Mouse (Mus musculus): ENCODE measurements around the gene Islr2. TPM values are rescaled to one million over a fixed set of nuclear protein-coding genes. Genes with fewer than 3 reads are reported as not detected.

Islr2 gene
- total and polyA plus RNA-seq, 3 experiments, result 0.03 to 0.11 TPM; not detected in 1

DNA sequence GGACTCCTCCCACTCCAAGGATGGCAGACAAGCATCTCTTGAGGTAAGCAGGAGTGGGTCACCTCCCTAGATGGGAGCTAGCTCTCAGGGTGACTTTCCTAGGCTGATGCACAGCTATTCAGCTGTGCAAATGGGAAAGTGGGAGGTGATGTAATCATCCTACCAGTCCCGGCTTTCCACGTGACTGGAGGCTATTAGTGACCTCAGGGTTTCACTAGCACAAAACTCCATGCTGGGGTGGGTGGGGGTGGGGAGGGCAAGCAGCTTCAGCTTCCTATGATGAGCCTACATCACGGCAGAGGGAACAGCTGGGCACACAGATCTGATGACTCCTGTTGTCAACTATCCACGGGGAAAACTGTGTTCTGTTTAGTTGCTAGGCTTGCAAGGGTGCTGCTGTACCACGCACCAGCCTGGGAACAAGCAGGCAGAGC lies 29.3 kb downstream of the Islr2 start:
- Histone ChIP-seq H3K4me1 (ENCODE audit: insufficient read depth, low read depth, low read length) (no peaks in the 10 kb centered on the region), H3K36me3 (replicated peaks) (no peaks in the 10 kb centered on the region), H3K4me3 (ENCODE audit: low read depth, low read length) (no peak overlapping the region), H3K9me3 (replicated peaks) (no peaks in the 10 kb centered on the region), H3K27me3 (ENCODE audit: insufficient read depth, low read length) (peaks cover 11% of the 10 kb centered on the region)
- ATAC-seq (ENCODE audit: extremely low read depth, insufficient number of reproducible peaks, low FRiP score, poor library complexity, severe bottlenecking), result no peak
- no peak for DNase-seq (ENCODE audit: low spot score)
- TF ChIP-seq GATA2 (IDR thresholded peaks at IDR 0.05; ENCODE audit: borderline replicate concordance, low read depth, low read length) (no peak), GATA1 (IDR thresholded peaks at IDR 0.05; ENCODE audit: borderline replicate concordance, low read length) (no peak), TAL1 (conservative IDR thresholded peaks at IDR 0.05; ENCODE audit: low read depth, low read length) (no peak), CTCF (IDR thresholded peaks at IDR 0.05; ENCODE audit: low read depth, low read length) (no peak), POLR2AphosphoS5 (IDR thresholded peaks at IDR 0.05; ENCODE audit: insufficient replicate concordance, low read depth, low read length) (no peak)

GRCm38 (mm10) chr9:58172863-58173262 lies 31.3 kb downstream of the Islr2 start:
- Histone ChIP-seq H3K36me3 (replicated peaks) (no peaks in the 10 kb centered on the region), H3K27me3 (ENCODE audit: insufficient read depth, low read length) (peaks cover 7% of the 10 kb centered on the region), H3K4me3 (ENCODE audit: low read depth, low read length) (no peak overlapping the region), H3K4me1 (ENCODE audit: insufficient read depth, low read depth, low read length) (no peaks in the 10 kb centered on the region), H3K9me3 (replicated peaks) (no peaks in the 10 kb centered on the region)
- DNase-seq (ENCODE audit: low spot score), result no peak
- TF ChIP-seq GATA1 (IDR thresholded peaks at IDR 0.05; ENCODE audit: borderline replicate concordance, low read length), result no peak
- no peak for TF ChIP-seq CTCF (IDR thresholded peaks at IDR 0.05; ENCODE audit: low read depth, low read length)
- TF ChIP-seq POLR2AphosphoS5 (IDR thresholded peaks at IDR 0.05; ENCODE audit: insufficient replicate concordance, low read depth, low read length), result no peak
- no peak for TF ChIP-seq GATA2 (IDR thresholded peaks at IDR 0.05; ENCODE audit: borderline replicate concordance, low read depth, low read length)
- no peak for TF ChIP-seq TAL1 (conservative IDR thresholded peaks at IDR 0.05; ENCODE audit: low read depth, low read length)
- no peak for ATAC-seq (ENCODE audit: extremely low read depth, insufficient number of reproducible peaks, low FRiP score, poor library complexity, severe bottlenecking)

DNA sequence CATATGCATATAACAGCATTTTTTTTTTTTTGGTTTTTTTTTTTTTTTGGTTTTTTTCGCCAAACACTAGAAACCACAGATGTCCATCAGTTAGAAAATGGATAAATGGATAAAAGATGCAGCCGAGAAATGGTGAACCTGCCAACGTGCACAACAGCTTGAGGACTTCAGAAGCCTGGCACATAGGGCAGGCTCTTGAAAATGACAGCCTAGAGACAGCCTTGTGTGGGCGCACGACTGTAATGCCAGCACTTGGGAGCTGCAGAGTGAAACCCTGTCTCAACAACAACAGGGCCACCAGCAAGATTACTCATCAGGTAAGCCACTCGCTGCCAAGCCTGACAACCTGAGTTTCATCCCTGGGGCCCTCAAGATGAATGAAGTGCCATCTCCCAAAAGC lies 34.7 kb downstream of the Islr2 start:
- H3K4me3 ChIP-seq (ENCODE audit: low read depth, low read length), result no peak overlapping the region
- no peak for TF ChIP-seq CTCF (IDR thresholded peaks at IDR 0.05; ENCODE audit: low read depth, low read length)
- TF ChIP-seq GATA1 (IDR thresholded peaks at IDR 0.05; ENCODE audit: borderline replicate concordance, low read length), result no peak
- TF ChIP-seq GATA2 (IDR thresholded peaks at IDR 0.05; ENCODE audit: borderline replicate concordance, low read depth, low read length), result no peak
- TF ChIP-seq TAL1 (conservative IDR thresholded peaks at IDR 0.05; ENCODE audit: low read depth, low read length), result no peak
- no peak for TF ChIP-seq POLR2AphosphoS5 (IDR thresholded peaks at IDR 0.05; ENCODE audit: insufficient replicate concordance, low read depth, low read length)
- H3K27me3 ChIP-seq (ENCODE audit: insufficient read depth, low read length), result 0 out of 2 replicates have a peak, but pooled peaks cover 4% of the 10 kb centered on the region
- no peaks in the 10 kb centered on the region for H3K4me1 ChIP-seq (ENCODE audit: insufficient read depth, low read depth, low read length)
- no peak for ATAC-seq (ENCODE audit: extremely low read depth, insufficient number of reproducible peaks, low FRiP score, poor library complexity, severe bottlenecking)
- H3K9me3 ChIP-seq (replicated peaks), result no peaks in the 10 kb centered on the region
- no peaks in the 10 kb centered on the region for H3K36me3 ChIP-seq (replicated peaks)
- DNase-seq (ENCODE audit: low spot score), result no peak

DNA sequence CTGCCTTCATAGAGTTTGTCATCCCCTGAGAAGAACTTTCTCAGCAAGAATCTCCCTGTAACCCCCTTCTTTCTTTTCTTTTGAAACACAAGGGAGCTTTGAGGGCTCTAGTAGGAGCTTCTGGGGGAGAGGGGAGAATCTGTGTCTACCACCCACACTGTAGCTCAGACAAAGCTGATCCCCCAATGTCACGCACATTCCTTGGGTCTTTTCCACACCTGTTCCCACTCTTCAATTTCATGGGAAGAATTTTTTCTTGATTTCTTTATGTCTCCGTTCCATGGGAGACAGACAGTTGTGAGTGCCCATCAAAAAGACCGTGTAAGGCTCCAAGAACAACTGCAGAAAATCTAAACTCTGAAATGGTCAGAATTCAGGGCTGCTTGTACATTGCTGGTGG lies 35.2 kb downstream of the Islr2 start:
- no peak for TF ChIP-seq GATA1 (IDR thresholded peaks at IDR 0.05; ENCODE audit: borderline replicate concordance, low read length)
- no peak for TF ChIP-seq GATA2 (IDR thresholded peaks at IDR 0.05; ENCODE audit: borderline replicate concordance, low read depth, low read length)
- no peak for TF ChIP-seq POLR2AphosphoS5 (IDR thresholded peaks at IDR 0.05; ENCODE audit: insufficient replicate concordance, low read depth, low read length)
- no peak for TF ChIP-seq CTCF (IDR thresholded peaks at IDR 0.05; ENCODE audit: low read depth, low read length)
- TF ChIP-seq TAL1 (conservative IDR thresholded peaks at IDR 0.05; ENCODE audit: low read depth, low read length), result no peak
- H3K4me3 ChIP-seq (ENCODE audit: low read depth, low read length), result no peak overlapping the region
- ATAC-seq (ENCODE audit: extremely low read depth, insufficient number of reproducible peaks, low FRiP score, poor library complexity, severe bottlenecking), result no peak
- DNase-seq (ENCODE audit: low spot score), result no peak
- no peaks in the 10 kb centered on the region for H3K4me1 ChIP-seq (ENCODE audit: insufficient read depth, low read depth, low read length)
- no peaks in the 10 kb centered on the region for H3K9me3 ChIP-seq (replicated peaks)
- no peaks in the 10 kb centered on the region for H3K36me3 ChIP-seq (replicated peaks)
- 0 out of 2 replicates have a peak, but pooled peaks cover 4% of the 10 kb centered on the region for H3K27me3 ChIP-seq (ENCODE audit: insufficient read depth, low read length)

DNA sequence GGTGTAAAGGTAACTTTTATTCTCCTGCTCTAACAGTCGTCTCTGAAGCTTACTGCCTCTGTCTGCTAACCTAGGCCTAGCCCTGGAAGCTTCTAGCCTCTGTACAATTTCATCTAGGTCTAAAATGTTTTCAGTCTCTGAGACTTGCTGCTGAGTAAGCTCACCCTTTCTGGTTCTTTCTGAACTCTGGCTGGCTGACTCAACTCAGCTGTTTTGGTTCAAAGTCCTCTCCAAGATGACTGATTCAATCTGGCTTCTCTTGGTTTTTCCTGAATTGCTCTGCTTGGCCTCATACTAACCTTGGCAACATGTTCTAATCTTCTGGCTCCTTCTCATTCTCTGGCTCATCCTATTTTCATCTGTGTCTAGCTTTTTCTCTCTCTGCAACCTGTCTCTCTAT lies 38.3 kb downstream of the Islr2 start:
- no peaks in the 10 kb centered on the region for H3K36me3 ChIP-seq (replicated peaks)
- no peaks in the 10 kb centered on the region for H3K4me1 ChIP-seq (ENCODE audit: insufficient read depth, low read depth, low read length)
- TF ChIP-seq GATA1 (IDR thresholded peaks at IDR 0.05; ENCODE audit: borderline replicate concordance, low read length), result no peak
- no peak for TF ChIP-seq GATA2 (IDR thresholded peaks at IDR 0.05; ENCODE audit: borderline replicate concordance, low read depth, low read length)
- TF ChIP-seq POLR2AphosphoS5 (IDR thresholded peaks at IDR 0.05; ENCODE audit: insufficient replicate concordance, low read depth, low read length), result no peak
- no peak for TF ChIP-seq TAL1 (conservative IDR thresholded peaks at IDR 0.05; ENCODE audit: low read depth, low read length)
- no peak for TF ChIP-seq CTCF (IDR thresholded peaks at IDR 0.05; ENCODE audit: low read depth, low read length)
- H3K9me3 ChIP-seq (replicated peaks), result no peaks in the 10 kb centered on the region
- H3K27me3 ChIP-seq (ENCODE audit: insufficient read depth, low read length), result 0 out of 2 replicates have a peak, but pooled peaks cover 6% of the 10 kb centered on the region
- no peak for DNase-seq (ENCODE audit: low spot score)
- no peak overlapping the region for H3K4me3 ChIP-seq (ENCODE audit: low read depth, low read length)
- ATAC-seq (ENCODE audit: extremely low read depth, insufficient number of reproducible peaks, low FRiP score, poor library complexity, severe bottlenecking), result no peak

GRCm38 (mm10) chr9:58163146-58163545 lies 41.0 kb downstream of the Islr2 start:
- H3K27me3 ChIP-seq (ENCODE audit: insufficient read depth, low read length), result peaks cover 8% of the 10 kb centered on the region; the same call in 1 of the 2 replicates
- no peaks in the 10 kb centered on the region for H3K9me3 ChIP-seq (replicated peaks)
- no peaks in the 10 kb centered on the region for H3K4me1 ChIP-seq (ENCODE audit: insufficient read depth, low read depth, low read length)
- no peak for TF ChIP-seq GATA2 (IDR thresholded peaks at IDR 0.05; ENCODE audit: borderline replicate concordance, low read depth, low read length)
- no peak for TF ChIP-seq GATA1 (IDR thresholded peaks at IDR 0.05; ENCODE audit: borderline replicate concordance, low read length)
- no peak for TF ChIP-seq CTCF (IDR thresholded peaks at IDR 0.05; ENCODE audit: low read depth, low read length)
- TF ChIP-seq TAL1 (conservative IDR thresholded peaks at IDR 0.05; ENCODE audit: low read depth, low read length), result no peak
- no peak for TF ChIP-seq POLR2AphosphoS5 (IDR thresholded peaks at IDR 0.05; ENCODE audit: insufficient replicate concordance, low read depth, low read length)
- H3K36me3 ChIP-seq (replicated peaks), result no peaks in the 10 kb centered on the region
- no peak overlapping the region for H3K4me3 ChIP-seq (ENCODE audit: low read depth, low read length)
- DNase-seq (ENCODE audit: low spot score), result no peak
- ATAC-seq (ENCODE audit: extremely low read depth, insufficient number of reproducible peaks, low FRiP score, poor library complexity, severe bottlenecking), result no peak

Data from G1E (cell line).